Mouse (Mus musculus): ENCODE data around the gene Tln2.

DNA sequence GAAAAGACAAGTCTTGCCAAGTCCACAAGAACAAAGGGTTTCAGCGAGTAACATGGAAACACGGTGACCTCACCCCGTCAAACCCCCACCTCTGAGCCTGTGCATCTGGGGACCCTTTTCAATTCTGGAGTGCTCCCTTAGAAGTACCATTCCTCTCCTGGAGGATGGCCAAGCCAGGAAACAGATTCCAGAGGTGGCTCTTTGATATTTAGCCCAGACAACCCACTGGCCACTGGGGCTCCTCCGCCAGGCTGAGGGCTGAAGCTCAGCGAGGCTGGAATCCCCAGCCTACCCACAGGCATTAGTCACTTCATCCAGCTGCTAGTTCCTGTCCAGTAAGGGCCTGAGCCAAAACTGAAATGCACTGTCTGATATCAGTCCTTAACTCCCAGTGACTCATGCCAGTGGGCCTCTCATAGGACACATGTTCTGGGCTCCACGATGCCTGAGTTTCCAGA lies 6.3 kb upstream of the Tln2 start:
- no peak for TF ChIP-seq CTCF (IDR thresholded peaks at IDR 0.05; ENCODE audit: extremely low read depth, insufficient read depth, insufficient read length, insufficient replicate concordance)
- no peak for TF ChIP-seq POLR2A (IDR thresholded peaks at IDR 0.05; ENCODE audit: low read depth, low read length)

All from spleen, adult 2 months (tissue).